ENCODE assay signal across 8 mouse cellular contexts in genomic region chr12:49373821-49374605, GRCm38 (mm10). TPM values are rescaled to one million over a fixed set of nuclear protein-coding genes. Genes with fewer than 3 reads are reported as not detected.
DNase-seq lines count a peak whose midpoint lies in the region; ATAC-seq and TF ChIP-seq lines count a peak whose summit lies in the region.

No protein-coding gene starts in this region.

- 3% methylated on average over 24 of the region's 24 CpGs for WGBS in lung, embryonic 15.5 days
- WGBS in lung, adult 2 months, result 6% methylated on average over 24 of the region's 24 CpGs
- 2% methylated on average over 24 of the region's 24 CpGs for WGBS in embryonic facial prominence, embryonic 15.5 days
- 1% methylated on average over 24 of the region's 24 CpGs for WGBS in limb, embryonic 10.5 days
- 27% methylated on average over 24 of the region's 24 CpGs for WGBS in olfactory bulb, adult 2 months
- WGBS in thymus, adult 2 months, result 7% methylated on average over 24 of the region's 24 CpGs

- no peak for DNase-seq in lung, adult 2 months
- DNase-seq in limb, embryonic 10.5 days (ENCODE audit: low spot score), result peak; percentile 45
- DNase-seq in urinary bladder, adult 18-20 months (ENCODE audit: low spot score in 2 of 2), result no peak
- no peak for DNase-seq in yolk sac, embryonic 10.5 days (ENCODE audit: low spot score)
- DNase-seq in thymus, adult 2 months, result no peak

- peak overlapping the region; percentile 47 for H3K4me2 ChIP-seq in lung, embryonic 15.5 days
- H3K4me2 ChIP-seq in embryonic facial prominence, embryonic 15.5 days (replicated peaks), result peak overlapping the region; percentile 48

- H3K36me3 ChIP-seq in lung, embryonic 15.5 days, result no peaks in the 10 kb centered on the region
- H3K36me3 ChIP-seq in embryonic facial prominence, embryonic 15.5 days, result no peaks in the 10 kb centered on the region
- H3K36me3 ChIP-seq in limb, embryonic 10.5 days, result no peaks in the 10 kb centered on the region
- no peaks in the 10 kb centered on the region for H3K36me3 ChIP-seq in thymus, adult 2 months (ENCODE audit: control insufficient read depth, insufficient read depth, low read length)

- peak overlapping the region; percentile 20 for H3K4me3 ChIP-seq in lung, embryonic 15.5 days
- H3K4me3 ChIP-seq in lung, adult 2 months (replicated peaks; ENCODE audit: extremely low read depth, low read depth, low read length), result no peak overlapping the region
- peak overlapping the region; percentile 29 for H3K4me3 ChIP-seq in embryonic facial prominence, embryonic 15.5 days (replicated peaks)
- peak overlapping the region; percentile 13; the same call in 1 of the 2 replicates for H3K4me3 ChIP-seq in limb, embryonic 10.5 days
- H3K4me3 ChIP-seq in olfactory bulb, adult 2 months (ENCODE audit: insufficient read depth, low read depth, low read length), result peak overlapping the region; percentile 43
- H3K4me3 ChIP-seq in thymus, adult 2 months (ENCODE audit: control insufficient read depth, insufficient read depth, low read length), result no peak overlapping the region

- TF ChIP-seq CTCF in lung, adult 2 months (IDR thresholded peaks at IDR 0.05; ENCODE audit: insufficient read depth, low read length), result no peak
- TF ChIP-seq CTCF in olfactory bulb, adult 2 months (IDR thresholded peaks at IDR 0.05; ENCODE audit: insufficient read depth, low read depth, low read length), result no peak
- no peak for TF ChIP-seq CTCF in thymus, adult 2 months (IDR thresholded peaks at IDR 0.05; ENCODE audit: borderline replicate concordance, control insufficient read depth, extremely low read depth, insufficient read depth, low read length, poor library complexity)

- no peak for ATAC-seq in lung, embryonic 15.5 days (ENCODE audit: borderline replicate concordance, extremely low read depth, low FRiP score, low TSS enrichment)
- no peak for ATAC-seq in embryonic facial prominence, embryonic 15.5 days (ENCODE audit: insufficient number of reproducible peaks, low FRiP score, low TSS enrichment, low read depth)

- H3K27ac ChIP-seq in lung, embryonic 15.5 days, result no peak overlapping the region
- H3K27ac ChIP-seq in embryonic facial prominence, embryonic 15.5 days (replicated peaks), result no peak overlapping the region
- H3K27ac ChIP-seq in limb, embryonic 10.5 days, result no peak overlapping the region
- H3K27ac ChIP-seq in olfactory bulb, adult 2 months (ENCODE audit: insufficient read depth, low read depth, low read length), result no peak overlapping the region
- H3K27ac ChIP-seq in thymus, adult 2 months (ENCODE audit: control insufficient read depth, insufficient read depth, low read length), result no peak overlapping the region

- no peak overlapping the region for H3K9ac ChIP-seq in lung, embryonic 15.5 days
- no peak overlapping the region for H3K9ac ChIP-seq in embryonic facial prominence, embryonic 15.5 days

- TF ChIP-seq POLR2A in lung, adult 2 months (IDR thresholded peaks at IDR 0.05; ENCODE audit: borderline replicate concordance, extremely low read depth, low read depth, low read length), result no peak
- no peak for TF ChIP-seq POLR2A in olfactory bulb, adult 2 months (IDR thresholded peaks at IDR 0.05; ENCODE audit: insufficient read depth, low read depth, low read length)
- no peak for TF ChIP-seq POLR2A in thymus, adult 2 months (IDR thresholded peaks at IDR 0.05; ENCODE audit: control insufficient read depth, extremely low read depth, insufficient read depth, low read length, poor library complexity)

- no peaks in the 10 kb centered on the region for H3K4me1 ChIP-seq in lung, embryonic 15.5 days
- H3K4me1 ChIP-seq in lung, adult 2 months (ENCODE audit: control insufficient read depth, insufficient read depth, low read length), result no peaks in the 10 kb centered on the region
- H3K4me1 ChIP-seq in embryonic facial prominence, embryonic 15.5 days, result peaks cover 8% of the 10 kb centered on the region
- no peaks in the 10 kb centered on the region for H3K4me1 ChIP-seq in limb, embryonic 10.5 days
- peaks cover 6% of the 10 kb centered on the region; the same call in 1 of the 2 replicates for H3K4me1 ChIP-seq in olfactory bulb, adult 2 months (ENCODE audit: control insufficient read depth, insufficient read depth, low read length)
- no peaks in the 10 kb centered on the region for H3K4me1 ChIP-seq in thymus, adult 2 months (replicated peaks; ENCODE audit: control insufficient read depth, insufficient read depth, low read length)

- H3K27me3 ChIP-seq in lung, embryonic 15.5 days, result peaks cover 90% of the 10 kb centered on the region
- peaks cover 88% of the 10 kb centered on the region for H3K27me3 ChIP-seq in embryonic facial prominence, embryonic 15.5 days
- H3K27me3 ChIP-seq in limb, embryonic 10.5 days (ENCODE audit: low read depth, poor library complexity, severe bottlenecking), result peaks cover 97% of the 10 kb centered on the region
- peaks cover 3% of the 10 kb centered on the region; the same call in 1 of the 2 replicates for H3K27me3 ChIP-seq in thymus, adult 2 months (ENCODE audit: control insufficient read depth, insufficient read depth, low read length)

- no peaks in the 10 kb centered on the region for H3K9me3 ChIP-seq in lung, embryonic 15.5 days
- H3K9me3 ChIP-seq in embryonic facial prominence, embryonic 15.5 days (replicated peaks), result no peaks in the 10 kb centered on the region
- H3K9me3 ChIP-seq in limb, embryonic 10.5 days (replicated peaks), result no peaks in the 10 kb centered on the region

RNA-seq across cellular contexts. Expression of gene Foxg1, which starts 8.4 kb away (rescaled TPM):
- polyA plus RNA-seq in lung, embryonic 15.5 days (2015; fragmentation: Nextera tagmentation; extraction: Ambion mirVana), result 0.14 and 0.26 TPM in 2 replicates
- 0.07 TPM in 1 of 2 replicates, not detected in the other for polyA plus RNA-seq in lung, adult 2 months (2012; rRNA removed)
- polyA plus RNA-seq in embryonic facial prominence, embryonic 15.5 days (2015; fragmentation: Nextera tagmentation; extraction: Ambion mirVana), result 0.71 and 0.89 TPM in 2 replicates
- 0.19 TPM in 1 of 2 replicates, not detected in the other for polyA plus RNA-seq in limb, embryonic 10.5 days (2016; fragmentation: Nextera tagmentation; extraction: Ambion mirVana)
- polyA plus RNA-seq in olfactory bulb, adult 2 months (2012; ENCODE audit: insufficient read depth, insufficient read length, low replicate concordance, missing spikeins), result 104 TPM in 1 of 2 replicates, not detected in the other
- polyA plus RNA-seq in thymus, adult 2 months (2012; rRNA removed), result 4.8 and 5.2 TPM in 2 replicates

RNA-seq across cellular contexts. Expression of gene Gm43517, which starts 11.0 kb away (rescaled TPM):
- polyA plus RNA-seq in lung, embryonic 15.5 days (2015; fragmentation: Nextera tagmentation; extraction: Ambion mirVana), result not detected in 2 replicates
- not detected in 2 replicates for polyA plus RNA-seq in lung, adult 2 months (2012; rRNA removed)
- polyA plus RNA-seq in embryonic facial prominence, embryonic 15.5 days (2015; fragmentation: Nextera tagmentation; extraction: Ambion mirVana), result 0.05 TPM in 1 of 2 replicates, not detected in the other
- not detected in 2 replicates for polyA plus RNA-seq in limb, embryonic 10.5 days (2016; fragmentation: Nextera tagmentation; extraction: Ambion mirVana)
- not detected in 2 replicates for polyA plus RNA-seq in olfactory bulb, adult 2 months (2012; ENCODE audit: insufficient read depth, insufficient read length, low replicate concordance, missing spikeins)
- 0.06 and 0.13 TPM in 2 replicates for polyA plus RNA-seq in thymus, adult 2 months (2012; rRNA removed)

Comparison
In these comparisons a context has a peak if more than half of its experiments do, and no peak if none do; other contexts are left out.
1. H3K4me3 ChIP-seq: peak in lung, embryonic 15.5 days (single experiment), embryonic facial prominence, embryonic 15.5 days (single experiment), limb, embryonic 10.5 days (single experiment) and olfactory bulb, adult 2 months (single experiment); none in lung, adult 2 months (single experiment) and thymus, adult 2 months (single experiment).